Mouse (Mus musculus) telencephalon, adult 2 months (tissue): ENCODE measurements around the gene Prrx1.

Experiments used
- DNase-seq: peaks from one replicate; pipeline ENCODE4 v3.0.0-alpha.2; 2011; ENCODE audit warnings: low read depth, low spot score

Prrx1 gene

GRCm38 (mm10) chr1:163311861-163312811 is 1.4 kb downstream of the Prrx1 start:
- no peak for DNase-seq

- no peak for DNase-seq
Observed at GRCm38 (mm10) chr1:163311006-163311836, 2.3 kb downstream of the Prrx1 start.

- no peak for DNase-seq
Observed at GRCm38 (mm10) chr1:163310023-163310754, 3.3 kb downstream of the Prrx1 start.

GRCm38 (mm10) chr1:163309466-163309865 is 4.0 kb downstream of the Prrx1 start:
- DNase-seq: no peak

- DNase-seq: no peak
Observed at GRCm38 (mm10) chr1:163308631-163309030, 4.9 kb downstream of the Prrx1 start.

GRCm38 (mm10) chr1:163307706-163308105 is 5.8 kb downstream of the Prrx1 start:
- DNase-seq: no peak

GRCm38 (mm10) chr1:163305956-163306355 is 7.6 kb downstream of the Prrx1 start:
- DNase-seq: no peak

GRCm38 (mm10) chr1:163304837-163305236 is 8.7 kb downstream of the Prrx1 start:
- DNase-seq: no peak

GRCm38 (mm10) chr1:163302292-163302691 is 11.2 kb downstream of the Prrx1 start:
- no peak for DNase-seq

- DNase-seq: no peak
Observed at GRCm38 (mm10) chr1:163293152-163293551, 20.4 kb downstream of the Prrx1 start.

- no peak for DNase-seq
Observed at GRCm38 (mm10) chr1:163291925-163292324, 21.6 kb downstream of the Prrx1 start.

GRCm38 (mm10) chr1:163289131-163289530 is 24.4 kb downstream of the Prrx1 start:
- no peak for DNase-seq

GRCm38 (mm10) chr1:163285539-163285938 is 28.0 kb downstream of the Prrx1 start:
- DNase-seq: no peak

- DNase-seq: no peak
Observed at GRCm38 (mm10) chr1:163285136-163285535, 28.4 kb downstream of the Prrx1 start.

GRCm38 (mm10) chr1:163283980-163284635 is 29.4 kb downstream of the Prrx1 start:
- DNase-seq: no peak

- DNase-seq: peak; percentile 77
Observed at GRCm38 (mm10) chr1:163281450-163282198, 31.9 kb downstream of the Prrx1 start.

- no peak for DNase-seq
Observed at GRCm38 (mm10) chr1:163280842-163281122, 32.7 kb downstream of the Prrx1 start.

- DNase-seq: no peak
Observed at GRCm38 (mm10) chr1:163280097-163280841, 33.2 kb downstream of the Prrx1 start.

- no peak for DNase-seq
Observed at GRCm38 (mm10) chr1:163277069-163277468, 36.4 kb downstream of the Prrx1 start.

GRCm38 (mm10) chr1:163274919-163275318 is 38.6 kb downstream of the Prrx1 start:
- DNase-seq: no peak
